ENCODE assay signal across 8 mouse cellular contexts in the genomic region with DNA sequence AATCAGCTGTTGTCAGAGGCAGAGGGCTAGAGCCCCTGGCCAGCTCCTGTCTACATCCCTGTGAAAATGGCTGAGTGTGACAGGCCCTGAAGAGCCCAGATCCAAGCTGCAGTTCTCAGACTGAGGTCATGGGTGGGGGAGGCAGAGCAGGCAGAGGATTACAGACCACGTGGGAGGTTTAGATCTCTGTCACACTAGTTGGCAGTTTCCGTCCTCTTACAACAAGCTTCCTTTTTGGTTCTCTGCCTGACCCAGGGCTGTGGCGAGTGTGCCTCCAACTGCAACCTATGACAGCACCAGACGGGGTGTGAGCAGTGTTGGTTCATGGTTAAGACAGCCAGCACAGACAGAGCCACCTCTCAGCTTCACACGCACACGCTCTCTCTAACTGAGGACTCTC. TPM values are rescaled to one million over a fixed set of nuclear protein-coding genes. Genes with fewer than 3 reads are reported as not detected.
DNase-seq lines count a peak whose midpoint lies in the region; ATAC-seq and TF ChIP-seq lines count a peak whose summit lies in the region.

No protein-coding gene starts in this region.

- no peak overlapping the region for H3K4me3 ChIP-seq in heart, embryonic 10.5 days
- H3K4me3 ChIP-seq in limb, embryonic 13.5 days, result no peak overlapping the region
- H3K4me3 ChIP-seq in midbrain, embryonic 11.5 days (ENCODE audit: low read depth, low read length), result no peak overlapping the region
- H3K4me3 ChIP-seq in thymus, adult 2 months (ENCODE audit: control insufficient read depth, insufficient read depth, low read length), result peak overlapping the region; percentile 46

- no peak overlapping the region for H3K9ac ChIP-seq in limb, embryonic 13.5 days
- H3K9ac ChIP-seq in midbrain, embryonic 11.5 days (ENCODE audit: low read length), result peak overlapping the region; percentile 22

- H3K27ac ChIP-seq in heart, embryonic 10.5 days, result peak overlapping the region; percentile 73; the same call in 1 of the 2 replicates
- H3K27ac ChIP-seq in limb, embryonic 13.5 days, result no peak overlapping the region
- no peak overlapping the region for H3K27ac ChIP-seq in midbrain, embryonic 11.5 days (ENCODE audit: low read depth, low read length)
- H3K27ac ChIP-seq in thymus, adult 2 months (ENCODE audit: control insufficient read depth, insufficient read depth, low read length), result peak overlapping the region; percentile 98

- WGBS in heart, embryonic 10.5 days, result 46% methylated on average over 6 of the region's 6 CpGs
- WGBS in limb, embryonic 13.5 days, result 56% methylated on average over 6 of the region's 6 CpGs
- WGBS in midbrain, embryonic 11.5 days, result 48% methylated on average over 6 of the region's 6 CpGs
- 4% methylated on average over 6 of the region's 6 CpGs for WGBS in thymus, adult 2 months

- no peaks in the 10 kb centered on the region for H3K36me3 ChIP-seq in heart, embryonic 10.5 days
- no peaks in the 10 kb centered on the region for H3K36me3 ChIP-seq in limb, embryonic 13.5 days
- no peaks in the 10 kb centered on the region for H3K36me3 ChIP-seq in midbrain, embryonic 11.5 days (ENCODE audit: control insufficient read depth, insufficient read depth, low read length)
- no peaks in the 10 kb centered on the region for H3K36me3 ChIP-seq in thymus, adult 2 months (ENCODE audit: control insufficient read depth, insufficient read depth, low read length)

- no peaks in the 10 kb centered on the region for H3K27me3 ChIP-seq in heart, embryonic 10.5 days (ENCODE audit: insufficient read depth, poor library complexity, severe bottlenecking)
- no peaks in the 10 kb centered on the region for H3K27me3 ChIP-seq in limb, embryonic 13.5 days
- no peaks in the 10 kb centered on the region for H3K27me3 ChIP-seq in midbrain, embryonic 11.5 days (ENCODE audit: control insufficient read depth, insufficient read depth, low read length)
- no peaks in the 10 kb centered on the region; the same call in 1 of the 2 replicates for H3K27me3 ChIP-seq in thymus, adult 2 months (ENCODE audit: control insufficient read depth, insufficient read depth, low read length)

- H3K9me3 ChIP-seq in heart, embryonic 10.5 days, result no peaks in the 10 kb centered on the region
- no peaks in the 10 kb centered on the region for H3K9me3 ChIP-seq in limb, embryonic 13.5 days
- H3K9me3 ChIP-seq in midbrain, embryonic 11.5 days (ENCODE audit: control insufficient read depth, low read length), result no peaks in the 10 kb centered on the region

- peak; percentile 43 for DNase-seq in gastrocnemius, adult 18-20 months (ENCODE audit: low spot score)
- DNase-seq in gastrocnemius, postnatal 10 days, result no peak
- DNase-seq in brain, embryonic 14.5 days (ENCODE audit: low read depth), result peak; percentile 29
- no peak for DNase-seq in heart, embryonic 10.5 days (ENCODE audit: low spot score)
- peak; percentile 89 for DNase-seq in midbrain, embryonic 11.5 days (ENCODE audit: low spot score, missing footprints)
- DNase-seq in thymus, adult 2 months, result peak; percentile 63
- no peak for DNase-seq in left cerebral cortex, adult 9 months (ENCODE audit: low spot score in 2 of 2)

- peak; percentile 75 for ATAC-seq in limb, embryonic 13.5 days (ENCODE audit: low FRiP score, low read depth)
- peak; percentile 73 for ATAC-seq in midbrain, embryonic 11.5 days (ENCODE audit: low FRiP score)

- TF ChIP-seq POLR2A in brain, embryonic 14.5 days (IDR thresholded peaks at IDR 0.05; ENCODE audit: borderline replicate concordance, extremely low read depth, insufficient read depth, insufficient read length, poor library complexity, severe bottlenecking), result no peak
- 0 out of 2 replicates have a peak, but pooled peaks have one; percentile 54 for TF ChIP-seq POLR2A in thymus, adult 2 months (IDR thresholded peaks at IDR 0.05; ENCODE audit: control insufficient read depth, extremely low read depth, insufficient read depth, low read length, poor library complexity)

- H3K4me1 ChIP-seq in heart, embryonic 10.5 days, result peaks cover 19% of the 10 kb centered on the region
- H3K4me1 ChIP-seq in limb, embryonic 13.5 days, result no peaks in the 10 kb centered on the region
- H3K4me1 ChIP-seq in midbrain, embryonic 11.5 days (ENCODE audit: control insufficient read depth, insufficient read depth, low read length), result peaks cover 8% of the 10 kb centered on the region; the same call in 1 of the 2 replicates
- H3K4me1 ChIP-seq in thymus, adult 2 months (replicated peaks; ENCODE audit: control insufficient read depth, insufficient read depth, low read length), result peaks cover 41% of the 10 kb centered on the region

- no peak for TF ChIP-seq CTCF in brain, embryonic 14.5 days (IDR thresholded peaks at IDR 0.05; ENCODE audit: borderline replicate concordance, extremely low read depth, insufficient read depth, insufficient read length)
- TF ChIP-seq CTCF in thymus, adult 2 months (IDR thresholded peaks at IDR 0.05; ENCODE audit: borderline replicate concordance, control insufficient read depth, extremely low read depth, insufficient read depth, low read length, poor library complexity), result no peak

- no peak overlapping the region for H3K4me2 ChIP-seq in limb, embryonic 13.5 days (replicated peaks)
- no peak overlapping the region for H3K4me2 ChIP-seq in midbrain, embryonic 11.5 days

RNA-seq across cellular contexts. Expression of a gene that starts 26.9 kb away (rescaled TPM):
- under 1 TPM in 1 of 2 experiments, not detected in 1; 0.55 TPM for total RNA-seq in gastrocnemius, adult 18-20 months (2021)
- total RNA-seq in gastrocnemius, postnatal 10 days (2021), result 1 to 10 TPM in 1 of 2 experiments, under 1 TPM in 1; 0.42 to 1.6 TPM
- polyA plus RNA-seq in brain, embryonic 14.5 days (2012; rRNA removed), result 0.67 and 0.75 TPM in 2 replicates
- 1.0 and 1.2 TPM in 2 replicates for polyA plus RNA-seq in heart, embryonic 10.5 days (2016; fragmentation: Nextera tagmentation; extraction: Ambion mirVana)
- 1.0 and 1.4 TPM in 2 replicates for polyA plus RNA-seq in limb, embryonic 13.5 days (2015; fragmentation: Nextera tagmentation; extraction: Ambion mirVana)
- 1.1 and 1.2 TPM in 2 replicates for polyA plus RNA-seq in midbrain, embryonic 11.5 days (2014; fragmentation: Nextera tagmentation; extraction: Ambion mirVana)
- 17.2 and 19.5 TPM in 2 replicates for polyA plus RNA-seq in thymus, adult 2 months (2012; rRNA removed)

RNA-seq across cellular contexts. Expression of a gene that starts 41.7 kb away (rescaled TPM):
- total RNA-seq in gastrocnemius, adult 18-20 months (2021), result 100 to 1,000 TPM; 169 to 186 TPM
- total RNA-seq in gastrocnemius, postnatal 10 days (2021), result 10 to 100 TPM; 68.8 to 86.6 TPM
- polyA plus RNA-seq in brain, embryonic 14.5 days (2012; rRNA removed), result 109 and 118 TPM in 2 replicates
- 24.2 and 31.6 TPM in 2 replicates for polyA plus RNA-seq in heart, embryonic 10.5 days (2016; fragmentation: Nextera tagmentation; extraction: Ambion mirVana)
- polyA plus RNA-seq in limb, embryonic 13.5 days (2015; fragmentation: Nextera tagmentation; extraction: Ambion mirVana), result 28.1 and 28.5 TPM in 2 replicates
- 68.0 and 69.0 TPM in 2 replicates for polyA plus RNA-seq in midbrain, embryonic 11.5 days (2014; fragmentation: Nextera tagmentation; extraction: Ambion mirVana)
- polyA plus RNA-seq in thymus, adult 2 months (2012; rRNA removed), result 65.1 and 72.8 TPM in 2 replicates

Comparison
In these comparisons a context has a peak if more than half of its experiments do, and no peak if none do; other contexts are left out.
1. DNase-seq: peak in gastrocnemius, adult 18-20 months (single experiment), brain, embryonic 14.5 days (single experiment), midbrain, embryonic 11.5 days (single experiment) and thymus, adult 2 months (single experiment); none in gastrocnemius, postnatal 10 days (single experiment), heart, embryonic 10.5 days (single experiment) and left cerebral cortex, adult 9 months (0 of 2).
2. H3K27ac ChIP-seq: peak in heart, embryonic 10.5 days (single experiment) and thymus, adult 2 months (single experiment); none in limb, embryonic 13.5 days (single experiment) and midbrain, embryonic 11.5 days (single experiment).